Mouse (Mus musculus) cerebellum, adult 8-10 months (tissue): ENCODE data around the gene Epha7.
A peak's percentile ranks its signal among the peaks of the same experiment; 100 is the strongest.

Experiments
- DNase-seq: peaks from one replicate; pipeline ENCODE4 v3.0.0; 2022

Gene Epha7

GRCm38 (mm10) chr4:28812691-28813289 is at the start of gene Epha7:
TSS of gene Epha7 (plus strand) at chr4:28813131.
- DNase-seq: peak; percentile 96

DNA sequence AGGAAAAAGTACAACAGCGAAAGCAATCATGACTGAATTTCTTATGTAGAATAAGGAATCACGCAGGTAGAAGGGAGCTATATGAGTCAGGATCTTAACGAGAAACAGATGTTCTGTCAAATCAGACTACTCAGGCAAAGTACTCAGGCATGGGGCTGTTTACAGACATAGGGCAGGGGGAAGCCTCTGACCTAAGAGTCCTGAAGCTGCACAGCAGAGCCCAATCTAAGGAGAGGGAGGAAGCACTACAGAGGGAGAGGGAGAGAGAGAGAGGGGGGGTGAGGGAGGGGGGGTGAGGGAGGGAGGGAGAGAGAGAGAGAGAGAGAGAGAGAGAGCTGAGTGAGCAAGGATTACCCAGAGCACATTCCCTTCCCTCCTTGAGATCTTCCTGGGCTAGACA is 29.0 kb upstream of the Epha7 start:
- DNase-seq: no peak

DNA sequence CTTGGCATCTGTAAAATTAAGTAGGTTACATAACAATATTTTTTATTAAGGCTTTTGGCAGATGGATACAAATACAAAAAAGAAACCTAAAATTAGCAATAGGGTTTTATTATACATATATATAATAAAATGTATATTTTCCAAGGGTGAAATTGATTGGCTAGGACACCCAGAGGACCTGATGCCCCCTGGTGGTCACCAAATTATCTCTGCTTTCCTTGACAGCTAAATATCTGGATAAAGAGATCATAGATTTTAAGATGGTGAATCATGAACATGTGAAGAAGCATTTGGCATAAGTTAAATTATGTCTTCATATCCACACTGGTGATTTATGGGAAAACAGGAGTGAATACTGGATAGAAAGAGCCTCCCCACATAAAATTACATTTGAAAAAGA is 4.1 kb upstream of the Epha7 start:
- DNase-seq: peak; percentile 20

DNA sequence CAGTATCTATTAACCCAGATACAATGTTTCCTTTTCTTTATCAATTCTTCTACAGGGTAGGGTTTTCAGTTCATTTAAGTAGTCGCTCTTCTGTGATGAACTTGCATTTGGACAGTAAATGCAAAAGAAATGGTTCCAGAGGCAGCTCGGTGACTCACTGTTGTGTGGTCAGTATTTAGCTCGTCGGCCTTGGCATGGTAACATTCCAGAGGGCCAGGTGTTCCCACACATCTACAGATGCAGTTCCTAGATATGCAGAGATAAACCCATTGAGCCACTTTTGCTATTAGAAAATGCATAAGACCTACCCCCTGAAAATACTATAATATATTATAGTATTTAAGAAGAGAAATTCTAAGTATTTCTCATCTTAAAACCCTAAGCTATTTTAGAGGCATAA is 3.2 kb upstream of the Epha7 start:
- DNase-seq: no peak

GRCm38 (mm10) chr4:28813551-28814475 is 882 bp downstream of the Epha7 start:
- DNase-seq: peak; percentile 57

DNA sequence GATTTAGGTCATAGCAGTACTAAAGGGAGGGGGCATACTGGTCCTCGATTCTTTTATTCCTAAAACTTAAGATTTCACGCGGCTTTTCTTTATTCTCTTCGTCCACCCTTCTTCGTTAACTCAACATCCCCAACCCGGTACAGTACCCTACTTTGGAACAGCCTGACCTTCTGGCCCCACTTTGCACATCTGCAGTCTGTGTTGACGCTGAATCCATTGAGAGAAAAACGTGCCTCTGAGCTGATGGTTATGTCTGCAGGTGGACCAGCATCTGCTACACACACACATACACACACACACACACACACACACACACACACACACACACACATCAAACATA is 1.5 kb downstream of the Epha7 start:
- DNase-seq: no peak

DNA sequence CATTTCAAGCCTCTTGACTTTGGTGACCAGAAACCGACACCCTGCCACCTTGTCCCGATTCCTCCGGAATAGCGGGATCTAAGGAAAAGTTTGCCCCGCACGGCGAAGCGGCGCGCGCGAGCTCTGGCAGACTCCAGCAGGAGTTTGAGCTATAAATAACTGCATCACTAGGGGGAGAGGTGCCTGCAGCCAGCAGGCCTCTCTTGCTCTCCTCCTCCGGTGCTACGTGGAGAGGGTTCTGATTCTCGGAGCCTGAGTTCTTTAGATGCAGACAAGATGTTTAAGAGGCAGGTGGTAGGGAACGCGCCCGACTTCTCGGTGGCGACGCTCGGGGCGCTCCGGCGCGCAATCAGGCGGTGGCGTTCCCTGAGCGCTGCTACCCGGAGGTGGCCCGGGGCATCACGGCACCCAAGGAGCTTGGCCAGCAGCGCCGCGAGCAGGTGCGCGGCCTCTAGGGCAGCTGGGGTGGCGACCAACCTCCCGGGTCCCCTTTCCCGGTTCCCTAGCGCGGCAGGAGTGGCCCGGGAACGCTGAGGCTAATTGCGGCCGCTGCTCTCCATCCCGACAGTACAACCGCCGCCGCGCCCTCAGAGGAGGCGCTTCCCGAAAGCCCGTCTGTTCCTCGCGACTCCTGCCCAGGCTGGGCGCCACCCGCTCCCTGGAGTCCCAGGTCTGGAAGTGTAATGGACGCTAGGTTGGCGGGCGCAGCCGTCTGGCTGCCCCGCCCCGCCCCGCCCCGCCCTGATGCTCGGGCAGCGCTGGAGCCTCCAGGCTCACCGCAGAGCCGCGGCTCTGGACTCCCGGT is 2.1 kb downstream of the Epha7 start:
- DNase-seq: peak; percentile 73

GRCm38 (mm10) chr4:28815621-28815920 is 2.6 kb downstream of the Epha7 start:
- DNase-seq: no peak

GRCm38 (mm10) chr4:28823616-28824015 is 10.7 kb downstream of the Epha7 start:
- DNase-seq: no peak

DNA sequence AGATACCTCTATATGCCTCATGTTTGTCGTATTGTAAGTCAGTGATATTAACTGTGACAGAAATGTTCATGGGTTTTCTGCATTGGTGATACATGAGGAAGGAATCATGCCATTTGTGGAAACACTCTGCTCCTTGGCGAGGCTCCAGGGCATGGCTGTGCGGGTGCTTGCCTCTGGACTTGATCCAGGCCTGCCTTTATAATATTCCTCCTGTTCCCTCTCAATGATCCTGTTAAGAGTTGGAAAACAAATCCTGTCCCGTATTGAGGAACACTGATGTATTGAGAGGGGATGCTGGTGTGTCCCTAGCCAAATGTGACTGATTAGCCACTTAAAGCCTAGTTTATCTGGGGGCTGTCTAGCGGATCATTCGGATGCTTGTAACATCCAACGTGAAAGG is 11.7 kb downstream of the Epha7 start:
- peak; percentile 57 for DNase-seq

DNA sequence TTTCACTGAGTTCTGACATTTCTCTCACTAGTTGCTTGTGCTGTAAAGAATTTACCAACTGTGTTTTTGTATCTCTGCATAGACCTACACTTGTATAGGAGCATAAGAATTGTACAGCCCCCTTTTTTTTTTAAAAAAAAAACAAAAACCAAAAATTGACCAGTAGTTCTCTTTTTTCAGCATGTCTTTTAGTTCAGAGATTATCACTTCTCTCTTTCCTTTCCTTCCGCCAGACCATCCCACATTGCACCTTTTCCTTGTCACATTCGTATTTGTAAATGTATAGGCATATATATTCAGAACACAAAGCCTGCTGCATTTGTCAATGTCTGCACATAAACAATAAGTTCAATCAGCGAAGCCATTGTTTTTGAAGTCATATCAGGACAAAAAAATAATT is 24.7 kb downstream of the Epha7 start:
- no peak for DNase-seq

DNA sequence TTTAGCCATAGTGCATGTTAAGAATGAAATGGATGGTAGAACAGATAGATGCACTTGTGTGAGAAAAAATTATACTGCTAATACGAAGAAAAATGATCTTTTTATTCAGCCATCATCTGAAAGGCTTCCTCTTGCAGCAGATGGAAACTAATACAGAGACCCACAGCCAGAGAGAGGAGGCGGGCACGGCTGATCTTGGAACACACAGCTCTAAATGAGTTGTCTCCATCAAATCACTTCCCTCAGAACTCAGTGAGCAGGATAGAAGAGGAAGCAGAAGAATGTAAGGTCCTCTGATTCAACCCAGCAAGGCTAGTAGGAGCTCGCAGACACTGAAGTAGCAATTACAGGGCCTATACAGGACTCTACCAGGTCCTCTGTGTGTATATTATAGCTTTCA is 33.4 kb downstream of the Epha7 start:
- no peak for DNase-seq

GRCm38 (mm10) chr4:28850388-28850787 is 37.5 kb downstream of the Epha7 start:
- DNase-seq: no peak

GRCm38 (mm10) chr4:28862845-28863666 is 50.1 kb downstream of the Epha7 start:
- no peak for DNase-seq

DNA sequence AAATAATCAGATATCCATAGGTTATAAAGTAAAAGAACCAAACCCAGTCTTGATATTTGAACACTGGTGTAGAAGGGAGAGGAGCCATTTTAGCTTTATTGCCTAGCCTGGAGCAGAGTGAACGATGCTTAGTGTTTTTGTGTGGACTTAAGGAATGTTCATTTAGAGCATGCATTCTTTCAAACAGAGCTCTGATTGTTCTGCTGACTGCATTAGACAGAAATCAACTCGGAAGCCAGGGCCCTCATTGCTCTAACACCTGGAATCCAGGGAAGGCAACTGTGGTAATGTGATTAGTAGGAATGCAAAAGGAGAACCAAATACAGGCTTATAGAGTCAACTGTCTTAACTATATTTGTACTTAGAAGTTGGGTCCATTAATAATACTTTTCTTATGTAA is 53.5 kb downstream of the Epha7 start:
- no peak for DNase-seq

- no peak for DNase-seq
These were observed 58.7 kb downstream of the Epha7 start for GRCm38 (mm10) chr4:28871615-28872014.

DNA sequence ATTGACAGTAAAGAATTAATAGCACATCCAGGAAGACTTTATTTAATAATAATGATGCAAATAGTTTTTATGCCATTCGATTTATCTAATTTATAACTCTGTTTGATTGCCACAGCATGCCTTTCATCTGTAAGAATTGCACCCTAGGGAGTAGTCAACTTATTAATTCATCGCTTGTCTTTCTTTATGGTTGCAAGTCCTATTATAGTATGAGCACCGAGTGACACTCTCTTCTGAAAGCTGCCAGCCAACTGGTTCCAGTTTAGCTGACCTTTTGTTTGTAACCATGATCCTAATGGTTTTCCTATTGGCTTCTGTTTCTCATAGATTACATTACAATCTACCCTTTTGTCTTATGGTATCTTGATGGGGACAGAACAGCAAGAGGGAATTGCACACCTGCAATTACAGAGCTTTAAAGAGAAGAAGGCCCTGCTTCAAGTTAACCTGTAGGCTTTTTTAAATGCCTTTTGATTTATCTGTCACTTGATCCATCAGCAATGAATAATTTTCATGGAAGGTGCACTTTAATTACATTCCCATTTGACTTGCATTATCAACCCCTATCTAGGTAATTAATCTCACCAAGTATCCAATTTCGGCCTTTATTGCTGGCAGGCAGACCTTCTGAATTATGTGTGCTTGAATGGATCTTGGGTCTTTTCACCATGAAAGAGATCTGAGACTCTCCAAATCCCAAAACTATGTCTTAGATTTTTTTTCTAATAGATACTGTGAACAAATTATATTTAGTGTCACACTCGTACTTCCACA is 68.5 kb downstream of the Epha7 start:
- DNase-seq: no peak

DNA sequence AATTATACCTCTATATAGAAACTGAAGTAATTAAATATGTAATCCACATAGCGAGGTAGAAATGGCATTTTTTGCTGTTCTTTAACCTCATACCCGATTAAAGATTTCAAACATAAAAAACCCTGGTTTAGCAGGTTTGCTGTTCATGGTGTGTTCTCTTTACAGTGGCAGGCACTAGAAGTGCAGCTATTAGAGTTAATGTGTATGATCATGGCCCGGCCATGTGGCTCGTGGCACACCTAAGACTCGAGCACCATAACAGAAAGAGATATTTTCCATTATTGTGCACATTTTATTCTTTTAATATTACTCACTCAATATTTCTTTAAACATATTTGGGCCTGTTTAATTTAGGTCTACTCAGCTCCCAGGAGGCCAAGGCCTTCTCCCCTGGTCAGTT is 76.7 kb downstream of the Epha7 start:
- no peak for DNase-seq

DNA sequence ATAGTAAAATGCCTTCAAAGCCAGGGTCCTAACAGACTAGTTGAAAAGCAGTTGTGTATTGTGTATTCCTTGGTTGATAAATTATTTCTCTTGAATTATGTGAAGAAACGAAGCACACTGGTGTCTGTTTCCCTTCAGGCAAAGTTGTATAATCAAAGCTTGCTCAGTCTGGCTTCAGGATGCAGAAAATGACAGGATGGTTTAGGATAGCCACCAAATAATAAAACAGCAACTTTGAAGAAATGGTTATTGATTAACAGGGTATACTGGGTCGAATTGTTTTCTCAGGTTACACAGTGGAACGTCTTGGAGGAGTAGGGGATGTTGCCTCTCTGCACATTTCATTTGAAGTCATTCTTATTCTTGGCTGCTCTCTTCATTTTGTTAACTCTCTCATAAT is 77.2 kb downstream of the Epha7 start:
- no peak for DNase-seq

DNA sequence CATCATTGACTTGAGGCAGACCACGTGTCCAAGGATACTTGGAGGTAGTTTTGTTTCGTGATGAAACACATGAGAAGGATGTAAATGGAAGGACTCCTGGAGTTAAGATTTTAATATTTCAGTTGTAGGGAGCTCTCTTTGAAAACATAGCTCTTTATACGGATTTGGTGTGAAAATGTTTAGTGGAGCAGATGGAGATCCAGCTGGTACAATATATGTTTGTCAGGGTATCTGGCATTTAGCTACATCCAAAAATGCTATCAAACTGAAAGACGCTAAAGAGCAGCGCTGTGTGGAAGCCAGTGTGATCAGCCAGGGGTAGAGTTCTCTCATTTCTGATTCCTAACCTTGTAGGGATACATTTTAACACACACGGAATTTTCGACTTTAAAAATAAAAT is 82.5 kb downstream of the Epha7 start:
- DNase-seq: no peak

DNA sequence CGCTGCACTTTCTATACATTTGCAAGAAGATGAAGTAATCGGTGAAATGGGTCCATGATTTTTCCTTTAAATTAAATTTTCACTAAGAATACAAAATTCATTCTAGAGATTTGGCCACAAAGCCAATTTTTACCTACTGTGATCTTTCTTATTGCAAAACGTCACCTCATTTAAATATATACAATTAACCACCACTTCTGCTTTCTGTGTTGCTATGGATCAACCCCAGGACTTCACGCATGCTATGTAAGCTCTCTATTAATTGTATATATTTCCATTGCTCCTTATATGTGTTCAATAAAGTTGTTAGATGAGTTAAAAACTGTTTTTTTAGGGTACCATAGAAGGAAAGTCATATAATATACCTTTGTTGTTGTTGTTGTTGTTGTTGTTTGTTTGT is 86.4 kb downstream of the Epha7 start:
- no peak for DNase-seq

- no peak for DNase-seq
These were observed 86.9 kb downstream of the Epha7 start for GRCm38 (mm10) chr4:28899783-28900182.
